Mouse (Mus musculus) embryonic fibroblast, embryonic 13.5 days (primary cell): ENCODE results near the gene Olfr1135.

Source experiments
- CTCF ChIP-seq: IDR thresholded peaks from 2 replicates; pipeline ENCODE4 v1.5.1; 2011; ENCODE audit warnings: mild to moderate bottlenecking, control low read depth, low read length, moderate library complexity, borderline replicate concordance; ENCODE audit not compliant: insufficient read depth
- POLR2A ChIP-seq: IDR thresholded peaks from 2 replicates; pipeline ENCODE4 v1.6.1; 2011; ENCODE audit warnings: low read depth, mild to moderate bottlenecking, control low read depth, low read length, moderate library complexity

DNA sequence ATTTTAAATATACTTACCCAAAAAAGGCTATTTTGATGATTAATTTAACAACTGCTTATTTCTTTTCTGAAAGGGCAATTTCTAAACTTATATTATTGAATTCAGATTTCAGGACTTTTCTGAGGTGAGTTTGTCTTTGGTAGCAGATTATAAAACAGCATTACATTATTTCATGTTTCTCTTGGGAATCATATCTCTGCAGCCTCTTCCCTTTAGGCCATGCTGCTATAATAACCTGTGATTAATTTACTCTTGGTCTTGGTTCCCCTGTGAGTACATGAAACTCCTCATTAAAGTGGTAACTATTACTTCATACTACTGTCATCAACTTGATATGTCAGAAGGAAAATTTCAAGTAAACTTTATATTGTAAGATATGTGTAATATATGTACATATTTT is 36.0 kb downstream of the Olfr1135 start, which contains the start of gene Olfr1132:
- TF ChIP-seq CTCF = no peak
- no peak for TF ChIP-seq POLR2A
